Mouse (Mus musculus): ENCODE measurements around the gene Uhrf1bp1.

Uhrf1bp1 gene

GRCm38 (mm10) chr17:27909622-27910500 lies 53.6 kb downstream of the Uhrf1bp1 start, which contains the start of gene Taf11:
TSS of gene Taf11 (minus strand) at chr17:27909844.
- DNase-seq (ENCODE audit: low read depth) = peak; percentile 20

GRCm38 (mm10) chr17:27911371-27911770 lies 55.1 kb downstream of the Uhrf1bp1 start:
- no peak for DNase-seq (ENCODE audit: low read depth)

- DNase-seq (ENCODE audit: low read depth) = no peak
Measured at GRCm38 (mm10) chr17:27914742-27915141, 58.5 kb downstream of the Uhrf1bp1 start.

- DNase-seq (ENCODE audit: low read depth) = no peak
Measured at GRCm38 (mm10) chr17:27916366-27916765, 60.1 kb downstream of the Uhrf1bp1 start.

GRCm38 (mm10) chr17:27920676-27921075 lies 64.4 kb downstream of the Uhrf1bp1 start:
- DNase-seq (ENCODE audit: low read depth) = no peak

- DNase-seq (ENCODE audit: low read depth) = no peak
Measured at GRCm38 (mm10) chr17:27922174-27922712, 66.0 kb downstream of the Uhrf1bp1 start.

GRCm38 (mm10) chr17:27925054-27925453 lies 68.8 kb downstream of the Uhrf1bp1 start:
- no peak for DNase-seq (ENCODE audit: low read depth)

GRCm38 (mm10) chr17:27925504-27925903 lies 69.3 kb downstream of the Uhrf1bp1 start:
- no peak for DNase-seq (ENCODE audit: low read depth)

GRCm38 (mm10) chr17:27930291-27930690 lies 74.0 kb downstream of the Uhrf1bp1 start:
- DNase-seq (ENCODE audit: low read depth) = no peak

GRCm38 (mm10) chr17:27931826-27932225 lies 75.6 kb downstream of the Uhrf1bp1 start:
- no peak for DNase-seq (ENCODE audit: low read depth)

- no peak for DNase-seq (ENCODE audit: low read depth)
Measured at GRCm38 (mm10) chr17:27934136-27934910, 78.1 kb downstream of the Uhrf1bp1 start.

- DNase-seq (ENCODE audit: low read depth) = no peak
Measured at GRCm38 (mm10) chr17:27935091-27935490, 78.8 kb downstream of the Uhrf1bp1 start.

- no peak for DNase-seq (ENCODE audit: low read depth)
Measured at GRCm38 (mm10) chr17:27937054-27937615, 80.9 kb downstream of the Uhrf1bp1 start.

- no peak for DNase-seq (ENCODE audit: low read depth)
Measured at GRCm38 (mm10) chr17:27938121-27938754, 82.0 kb downstream of the Uhrf1bp1 start.

GRCm38 (mm10) chr17:27939028-27939427 lies 82.8 kb downstream of the Uhrf1bp1 start:
- no peak for DNase-seq (ENCODE audit: low read depth)

GRCm38 (mm10) chr17:27940352-27940751 lies 84.1 kb downstream of the Uhrf1bp1 start:
- DNase-seq (ENCODE audit: low read depth) = no peak

GRCm38 (mm10) chr17:27941178-27941577 lies 84.9 kb downstream of the Uhrf1bp1 start:
- no peak for DNase-seq (ENCODE audit: low read depth)

GRCm38 (mm10) chr17:27941698-27942097 lies 85.5 kb downstream of the Uhrf1bp1 start:
- DNase-seq (ENCODE audit: low read depth) = no peak

- no peak for DNase-seq (ENCODE audit: low read depth)
Measured at GRCm38 (mm10) chr17:27942131-27942530, 85.9 kb downstream of the Uhrf1bp1 start.

- no peak for DNase-seq (ENCODE audit: low read depth)
Measured at GRCm38 (mm10) chr17:27945546-27946216, 89.4 kb downstream of the Uhrf1bp1 start.

GRCm38 (mm10) chr17:27946371-27946770 lies 90.1 kb downstream of the Uhrf1bp1 start:
- DNase-seq (ENCODE audit: low read depth) = no peak

All from c-Kit-positive CD71-positive TER-119-negative erythroid progenitor cells, embryonic 14.5 days (primary cell).